Mouse (Mus musculus): Measurements from ENCODE around the gene Sdccag8. TPM values are rescaled to one million over a fixed set of nuclear protein-coding genes. Genes with fewer than 3 reads are reported as not detected.

Sdccag8 gene
- polyA plus RNA-seq (2015; fragmentation: Nextera tagmentation; extraction: Ambion mirVana), result 7.1 and 7.6 TPM in 2 replicates

DNA sequence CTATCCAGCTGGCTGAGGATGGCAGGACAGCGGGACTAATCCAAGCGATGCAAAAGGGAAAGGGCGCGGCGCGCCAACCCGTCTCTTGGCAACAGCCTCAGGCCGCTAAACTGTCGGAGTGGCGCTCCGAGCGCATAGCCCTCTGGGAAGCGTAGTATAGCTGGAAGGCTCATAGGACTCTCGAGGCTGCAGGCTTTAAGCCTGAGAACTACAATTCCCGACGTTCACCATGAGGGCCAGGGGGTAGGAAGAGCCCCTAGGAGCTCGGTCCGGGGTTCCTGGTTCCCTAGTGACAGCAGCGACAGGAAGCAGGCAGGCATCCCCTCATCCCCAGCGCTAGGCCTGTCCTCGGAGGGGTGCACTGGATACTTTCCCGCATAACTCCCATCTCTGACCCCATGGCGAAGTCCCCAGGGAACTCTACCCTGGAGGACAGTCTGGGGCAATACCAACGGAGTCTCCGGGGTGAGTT lies at the start of gene Sdccag8:
Gene Sdccag8 (plus strand): TSS at position 70 of the 472 bp plus-strand sequence.

GRCm38 (mm10) chr1:176814036-176814420 lies 432 bp upstream of the Sdccag8 start, which contains the start of gene Cep170:
Cep170 (minus strand) TSS chr1:176814067.

MicroRNAs encoded within 50 kb of the gene (microRNA counts, 519-probe panel; counts per million panel counts)
- microRNA mmu-miR-350, result 3,821 counts per million, percentile 68 among the panel's probes with 10 or more counts

Small RNA genes within 50 kb of the gene (microRNA-seq; reads per million reads assigned to microRNA genes)
- not detected for gene Gm25993
- gene Mir350, result 157 reads per million, percentile 52 among the genes with 10 or more reads in this experiment

Other genes starting within 250 kb of the Sdccag8 start
- 9.5 and 11.5 TPM in 2 replicates for gene Cep170, start 593 bp upstream of the Sdccag8 start, polyA plus RNA-seq (2015; fragmentation: Nextera tagmentation; extraction: Ambion mirVana)